Mouse (Mus musculus) heart, postnatal 0 days (tissue): ENCODE measurements at regions not wholly inside any gene's neighbourhood (a gene's known extent, or its start where the extent isn't known, plus 50 kb on each side); places are given as distances from the start of the nearest gene placed in this dataset.

Experiments used
- CTCF ChIP-seq: IDR thresholded peaks from 2 replicates; pipeline ENCODE4 v1.5.1; 2016; ENCODE audit warnings: antibody characterized with exemption, control low read depth, low read depth
- EP300 ChIP-seq: IDR thresholded peaks from 2 replicates; pipeline ENCODE4 v1.6.1; 2016; ENCODE audit warnings: antibody characterized with exemption, low read depth

DNA sequence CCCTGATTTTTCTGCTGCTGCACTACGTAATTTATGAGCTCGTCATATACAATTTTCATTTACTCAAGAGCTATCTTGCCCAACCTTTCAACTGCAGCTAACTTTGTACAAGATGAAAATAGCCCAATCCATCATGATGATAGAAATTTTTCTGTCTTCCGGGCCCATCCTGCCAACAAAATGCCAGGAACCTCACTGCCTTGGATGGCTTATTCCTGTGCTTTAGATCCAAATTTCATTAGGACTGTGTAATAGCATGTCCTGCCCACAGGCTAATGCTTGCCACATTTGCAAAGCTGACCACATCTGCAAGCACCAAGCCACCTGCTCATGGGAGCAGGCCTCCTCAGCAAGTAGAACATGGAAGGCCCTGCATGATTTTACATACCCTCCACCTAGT is 105.7 kb upstream of the Rgma start:
- no peak for TF ChIP-seq CTCF
- TF ChIP-seq EP300 = no peak
